In the genomic region with DNA sequence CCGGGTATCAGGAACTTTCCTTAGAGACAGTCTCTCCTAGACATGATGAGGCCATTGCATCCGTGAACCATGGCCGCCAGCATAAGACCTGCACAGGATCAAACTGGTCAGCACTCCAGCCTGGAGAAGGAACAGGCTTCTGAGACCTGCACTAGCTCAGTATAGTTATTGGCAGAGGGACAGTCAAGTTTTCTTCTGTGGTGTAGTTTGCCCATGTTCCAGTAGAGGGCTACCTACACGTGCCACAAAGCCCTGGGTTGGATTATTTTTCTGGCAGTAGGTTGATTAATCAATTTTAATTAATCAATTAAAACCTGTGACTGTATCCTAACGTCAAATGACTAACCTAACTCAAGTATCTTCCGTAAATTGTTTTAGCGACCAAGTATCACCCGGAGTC, we compare ENCODE assay signal across 9 mouse cellular contexts. TPM values are rescaled to one million over a fixed set of nuclear protein-coding genes. Genes with fewer than 3 reads are reported as not detected.
DNase-seq lines count a peak whose midpoint lies in the region; ATAC-seq and TF ChIP-seq lines count a peak whose summit lies in the region.
"Had no signal": no experiment of that assay in that cellular context is flagged by ENCODE, and none has a peak within 500 bp of the region (broad histone marks: within the 10 kb centered on the region; RNA-seq: fewer than 3 reads in every experiment).

No protein-coding gene starts in this region.

- no peaks in the 10 kb centered on the region for H3K36me3 ChIP-seq in intestine, postnatal 0 days (ENCODE audit: control insufficient read depth, insufficient read depth)
- no peaks in the 10 kb centered on the region for H3K36me3 ChIP-seq in intestine, embryonic 16.5 days (ENCODE audit: control insufficient read depth, insufficient read depth, low read length)

- WGBS in intestine, postnatal 0 days, result 62% methylated on average over 8 of the region's 8 CpGs
- 57% methylated on average over 8 of the region's 8 CpGs for WGBS in intestine, embryonic 16.5 days

- 0 out of 2 replicates have a peak, but pooled peaks cover 3% of the 10 kb centered on the region for H3K4me1 ChIP-seq in intestine, postnatal 0 days (replicated peaks; ENCODE audit: control insufficient read depth, insufficient read depth, low read length)
- peaks cover 15% of the 10 kb centered on the region for H3K4me1 ChIP-seq in intestine, embryonic 16.5 days (ENCODE audit: control insufficient read depth, insufficient read depth, low read length)

- no peak overlapping the region for H3K27ac ChIP-seq in intestine, postnatal 0 days (ENCODE audit: low read depth, low read length)
- H3K27ac ChIP-seq in intestine, embryonic 16.5 days (ENCODE audit: low read length), result no peak overlapping the region
- H3K27ac ChIP-seq: limb, embryonic 15.5 days had no signal

- peak; percentile 27 to 28 for DNase-seq in cerebellum, adult 18-20 months
- no peak for DNase-seq in cerebellum, adult 9-10 months
- DNase-seq in CD4-positive helper T cell, adult 2 months (ENCODE audit: low read depth, low spot score), result peak; percentile 55
- DNase-seq in yolk sac, embryonic 10.5 days (ENCODE audit: low spot score), result no peak
- DNase-seq in layer of hippocampus, postnatal 36 days, result no peak

- no peak overlapping the region for H3K4me3 ChIP-seq in intestine, postnatal 0 days (ENCODE audit: low read depth, low read length)
- no peak overlapping the region for H3K4me3 ChIP-seq in intestine, embryonic 16.5 days (ENCODE audit: low read length)
- H3K4me3 ChIP-seq: limb, embryonic 15.5 days had no signal

- TF ChIP-seq CTCF in intestine, postnatal 0 days (IDR thresholded peaks at IDR 0.05; ENCODE audit: low read depth), result peak; percentile 72

- H3K27me3 ChIP-seq in intestine, postnatal 0 days (replicated peaks; ENCODE audit: control insufficient read depth, insufficient read depth, low read length), result peaks cover 14% of the 10 kb centered on the region
- peaks cover 12% of the 10 kb centered on the region for H3K27me3 ChIP-seq in intestine, embryonic 16.5 days (replicated peaks; ENCODE audit: control insufficient read depth, insufficient read depth, low read length)

- ATAC-seq in intestine, postnatal 0 days, result no peak
- no peak for ATAC-seq in intestine, embryonic 16.5 days
- peak; percentile 80 for ATAC-seq in inflammation-experienced regulatory T-cells, adult 6 months

- no peak overlapping the region for H3K4me2 ChIP-seq in intestine, postnatal 0 days (replicated peaks; ENCODE audit: low read depth)
- no peak overlapping the region for H3K4me2 ChIP-seq in intestine, embryonic 16.5 days (ENCODE audit: low read depth, low read length)
- H3K4me2 ChIP-seq: limb, embryonic 15.5 days had no signal

- no peaks in the 10 kb centered on the region for H3K9me3 ChIP-seq in intestine, postnatal 0 days (ENCODE audit: control insufficient read depth)
- H3K9me3 ChIP-seq in intestine, embryonic 16.5 days (ENCODE audit: control insufficient read depth, low read length), result no peaks in the 10 kb centered on the region
- H3K9me3 ChIP-seq: limb, embryonic 15.5 days had no signal

- H3K9ac ChIP-seq in intestine, postnatal 0 days (ENCODE audit: low read depth, low read length), result no peak overlapping the region
- H3K9ac ChIP-seq in intestine, embryonic 16.5 days (ENCODE audit: low read depth, low read length), result no peak overlapping the region
- H3K9ac ChIP-seq: limb, embryonic 15.5 days had no signal

RNA-seq across cellular contexts. Expression of a gene that starts 6.2 kb away (rescaled TPM):
- polyA plus RNA-seq in intestine, postnatal 0 days (2015; fragmentation: Nextera tagmentation; extraction: Ambion mirVana), result 2.7 and 3.2 TPM in 2 replicates
- 5.9 and 6.8 TPM in 2 replicates for polyA plus RNA-seq in intestine, embryonic 16.5 days (2015; fragmentation: Nextera tagmentation; extraction: Ambion mirVana)
- polyA plus RNA-seq in inflammation-experienced regulatory T-cells, adult 6 months (2017; shearing (Covaris generic)), result 10 to 100 TPM in 2 of 3 experiments, 1 to 10 TPM in 1; 5.0 to 17.5 (median 11.8) TPM
- total RNA-seq in layer of hippocampus, postnatal 36 days (2021), result 100 to 1,000 TPM; 115 to 130 TPM

RNA-seq across cellular contexts. Expression of a gene that starts 18.8 kb away (rescaled TPM):
- polyA plus RNA-seq in intestine, postnatal 0 days (2015; fragmentation: Nextera tagmentation; extraction: Ambion mirVana), result 37.6 and 38.1 TPM in 2 replicates
- 47.0 and 51.6 TPM in 2 replicates for polyA plus RNA-seq in intestine, embryonic 16.5 days (2015; fragmentation: Nextera tagmentation; extraction: Ambion mirVana)
- polyA plus RNA-seq in inflammation-experienced regulatory T-cells, adult 6 months (2017; shearing (Covaris generic)), result 10 to 100 TPM; 39.4 to 48.4 (median 39.7) TPM
- 10 to 100 TPM; 41.8 to 50.9 TPM for total RNA-seq in layer of hippocampus, postnatal 36 days (2021)

Comparison
In these comparisons a context has a peak if more than half of its experiments do, and no peak if none do; other contexts are left out.
1. DNase-seq: peak in cerebellum, adult 18-20 months (2 of 2) and CD4-positive helper T cell, adult 2 months (single experiment); none in cerebellum, adult 9-10 months (single experiment), yolk sac, embryonic 10.5 days (single experiment) and layer of hippocampus, postnatal 36 days (0 of 2).